Comparison of ENCODE assay signal across 7 mouse cellular contexts in the genomic region with DNA sequence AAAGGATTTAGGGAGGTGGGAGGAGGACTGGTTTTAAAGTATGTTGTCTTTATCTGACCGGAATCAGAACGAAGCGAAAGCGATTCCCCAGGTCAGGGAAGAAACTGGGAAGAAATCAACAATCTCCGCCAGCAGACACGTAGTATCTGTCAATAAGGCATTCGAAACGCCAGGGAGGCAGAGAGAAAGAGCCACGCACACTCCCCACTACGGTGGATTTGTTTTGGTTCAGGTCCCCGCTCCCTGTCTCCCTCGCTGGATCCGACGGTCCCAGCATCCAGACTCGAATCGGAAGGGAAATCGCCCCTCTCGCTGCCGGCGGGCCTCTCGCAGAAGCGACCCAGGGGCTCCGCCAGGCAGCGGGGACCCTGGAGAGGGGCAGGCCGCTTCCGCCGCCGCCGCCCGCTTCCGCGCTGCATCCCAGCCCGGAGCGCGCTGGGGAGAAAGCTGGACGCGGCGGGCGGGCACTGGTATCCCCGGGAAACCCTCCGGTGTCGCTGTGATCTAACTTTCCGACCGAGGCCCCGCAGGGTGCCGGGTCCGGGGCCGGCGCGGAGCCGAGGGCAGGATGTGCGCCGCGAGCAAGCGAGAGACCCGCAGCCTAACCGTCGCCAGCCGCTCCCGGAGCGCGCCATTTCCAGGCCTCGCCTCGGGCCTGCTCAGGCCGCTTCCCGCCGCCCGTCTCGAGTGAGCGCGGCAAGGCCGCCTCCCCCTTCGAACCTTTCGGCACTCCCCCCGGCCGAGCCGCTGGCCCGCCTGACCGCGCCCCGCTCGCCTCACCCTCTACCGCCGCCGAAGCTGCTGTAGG. TPM values are rescaled to one million over a fixed set of nuclear protein-coding genes. Genes with fewer than 3 reads are reported as not detected.
DNase-seq lines count a peak whose midpoint lies in the region; ATAC-seq and TF ChIP-seq lines count a peak whose summit lies in the region.

No protein-coding gene starts in this region.

- peak overlapping the region; percentile 99 for H3K4me3 ChIP-seq in lung, postnatal 0 days (ENCODE audit: low read depth, low read length)
- peak overlapping the region; percentile 85 for H3K4me3 ChIP-seq in hindbrain, embryonic 10.5 days

- TF ChIP-seq EP300 in lung, postnatal 0 days (IDR thresholded peaks at IDR 0.05), result no peak

- under 1% methylated on average over 65 of the region's 85 CpGs for WGBS in lung, postnatal 0 days
- WGBS in hindbrain, embryonic 10.5 days, result under 1% methylated on average over 85 of the region's 85 CpGs

- peak overlapping the region; percentile 99 for H3K9ac ChIP-seq in lung, postnatal 0 days (replicated peaks; ENCODE audit: low read depth)

- peaks cover 6% of the 10 kb centered on the region; the same call in 1 of the 2 replicates for H3K4me1 ChIP-seq in lung, postnatal 0 days (ENCODE audit: insufficient read depth, low read depth, low read length)
- H3K4me1 ChIP-seq in hindbrain, embryonic 10.5 days (replicated peaks), result peaks cover 18% of the 10 kb centered on the region

- peak; percentile 45 for DNase-seq in lung, postnatal 0 days (ENCODE audit: low spot score)
- no peak for DNase-seq in lung, postnatal 36 days
- peak; percentile 35 for DNase-seq in c-Kit-positive CD71-positive TER-119-positive erythroid progenitor cells, embryonic 14.5 days (ENCODE audit: low spot score)
- DNase-seq in hindbrain, embryonic 10.5 days (ENCODE audit: low spot score), result no peak
- DNase-seq in mesoderm, embryonic 11.5 days (ENCODE audit: low read depth, low spot score), result peak; percentile 16
- no peak for DNase-seq in right cerebral cortex, postnatal 14 days
- no peak for DNase-seq in cerebellum, adult 8-10 months

- H3K27ac ChIP-seq in lung, postnatal 0 days (ENCODE audit: low read length), result peak overlapping the region; percentile 99
- H3K27ac ChIP-seq in hindbrain, embryonic 10.5 days, result peak overlapping the region; percentile 98

- H3K4me2 ChIP-seq in lung, postnatal 0 days (replicated peaks; ENCODE audit: low read depth, low read length), result peak overlapping the region; percentile 57

- H3K9me3 ChIP-seq in lung, postnatal 0 days (ENCODE audit: low read length), result no peaks in the 10 kb centered on the region
- H3K9me3 ChIP-seq in hindbrain, embryonic 10.5 days, result no peaks in the 10 kb centered on the region

- H3K36me3 ChIP-seq in lung, postnatal 0 days (ENCODE audit: insufficient read depth, low read length), result peaks cover 8% of the 10 kb centered on the region; the same call in 1 of the 2 replicates
- peaks cover 40% of the 10 kb centered on the region for H3K36me3 ChIP-seq in hindbrain, embryonic 10.5 days

- ATAC-seq in lung, postnatal 0 days, result peak; percentile 54

- H3K27me3 ChIP-seq in lung, postnatal 0 days (replicated peaks; ENCODE audit: insufficient read depth, low read length), result no peaks in the 10 kb centered on the region
- no peaks in the 10 kb centered on the region for H3K27me3 ChIP-seq in hindbrain, embryonic 10.5 days (ENCODE audit: insufficient read depth, poor library complexity, severe bottlenecking)

- no peak for TF ChIP-seq CTCF in lung, postnatal 0 days (IDR thresholded peaks at IDR 0.05)

RNA-seq across cellular contexts. Expression of gene Eif4h, which starts 0.6 kb away (rescaled TPM):
- polyA plus RNA-seq in lung, postnatal 0 days (2015; fragmentation: Nextera tagmentation; extraction: Ambion mirVana), result 403 and 485 TPM in 2 replicates
- 502 and 539 TPM in 2 replicates for polyA plus RNA-seq in hindbrain, embryonic 10.5 days (2016; fragmentation: Nextera tagmentation; extraction: Ambion mirVana)

RNA-seq across cellular contexts. Expression of gene Lat2, which starts 23.8 kb away (rescaled TPM):
- 3.0 and 3.2 TPM in 2 replicates for polyA plus RNA-seq in lung, postnatal 0 days (2015; fragmentation: Nextera tagmentation; extraction: Ambion mirVana)
- polyA plus RNA-seq in hindbrain, embryonic 10.5 days (2016; fragmentation: Nextera tagmentation; extraction: Ambion mirVana), result 4.3 and 4.7 TPM in 2 replicates

RNA-seq across cellular contexts. Expression of gene Limk1, which starts 49.7 kb away (rescaled TPM):
- 7.2 and 10.2 TPM in 2 replicates for polyA plus RNA-seq in lung, postnatal 0 days (2015; fragmentation: Nextera tagmentation; extraction: Ambion mirVana)
- 8.6 and 16.3 TPM in 2 replicates for polyA plus RNA-seq in hindbrain, embryonic 10.5 days (2016; fragmentation: Nextera tagmentation; extraction: Ambion mirVana)

RNA-seq across cellular contexts. Expression of gene Rfc2, which starts 57.5 kb away (rescaled TPM):
- 84.4 and 95.9 TPM in 2 replicates for polyA plus RNA-seq in lung, postnatal 0 days (2015; fragmentation: Nextera tagmentation; extraction: Ambion mirVana)
- polyA plus RNA-seq in hindbrain, embryonic 10.5 days (2016; fragmentation: Nextera tagmentation; extraction: Ambion mirVana), result 366 and 403 TPM in 2 replicates

Comparison
In these comparisons a context has a peak if more than half of its experiments do, and no peak if none do; other contexts are left out.
1. DNase-seq: peak in lung, postnatal 0 days (single experiment), c-Kit-positive CD71-positive TER-119-positive erythroid progenitor cells, embryonic 14.5 days (single experiment) and mesoderm, embryonic 11.5 days (single experiment); none in lung, postnatal 36 days (single experiment), hindbrain, embryonic 10.5 days (single experiment), right cerebral cortex, postnatal 14 days (single experiment) and cerebellum, adult 8-10 months (single experiment).